Mouse (Mus musculus) lung, embryonic 15.5 days (tissue): ENCODE measurements around the gene Amz1. TPM values are rescaled to one million over a fixed set of nuclear protein-coding genes. Genes with fewer than 3 reads are reported as not detected.

Source experiments
- polyA plus RNA-seq: library from polyadenylated mRNA; unstranded; fragments of >200 nt; fragmentation: Nextera tagmentation; extraction: Ambion mirVana; gene quantifications from 2 replicates; pipeline ENCODE4 v1.2.1, GENCODE M21; 2015

The Amz1 gene
- polyA plus RNA-seq, 1 experiment from 2014 or later, result 1.3 TPM

Other genes starting within 250 kb of the Amz1 start
- 21.4 and 22.6 TPM in 2 replicates for gene Chst12, start 218.6 kb upstream of the Amz1 start, polyA plus RNA-seq
- gene Grifin, start 159.1 kb upstream of the Amz1 start, polyA plus RNA-seq, result 0.28 TPM in 1 of 2 replicates, not detected in the other
- gene Lfng, start 116.8 kb upstream of the Amz1 start, polyA plus RNA-seq, result 22.5 and 27.8 TPM in 2 replicates
- gene Ttyh3, start 75.1 kb upstream of the Amz1 start, polyA plus RNA-seq, result 38.0 and 39.1 TPM in 2 replicates
- gene Iqce, start 21.7 kb upstream of the Amz1 start, polyA plus RNA-seq, result 21.9 and 22.3 TPM in 2 replicates
- 22.6 and 24.2 TPM in 2 replicates for gene Brat1, start 19.1 kb upstream of the Amz1 start, polyA plus RNA-seq
- 50.9 and 59.9 TPM in 2 replicates for gene Gna12, start 106.3 kb downstream of the Amz1 start, polyA plus RNA-seq